Comparison of ENCODE assay signal across 14 mouse cellular contexts in the genomic region with DNA sequence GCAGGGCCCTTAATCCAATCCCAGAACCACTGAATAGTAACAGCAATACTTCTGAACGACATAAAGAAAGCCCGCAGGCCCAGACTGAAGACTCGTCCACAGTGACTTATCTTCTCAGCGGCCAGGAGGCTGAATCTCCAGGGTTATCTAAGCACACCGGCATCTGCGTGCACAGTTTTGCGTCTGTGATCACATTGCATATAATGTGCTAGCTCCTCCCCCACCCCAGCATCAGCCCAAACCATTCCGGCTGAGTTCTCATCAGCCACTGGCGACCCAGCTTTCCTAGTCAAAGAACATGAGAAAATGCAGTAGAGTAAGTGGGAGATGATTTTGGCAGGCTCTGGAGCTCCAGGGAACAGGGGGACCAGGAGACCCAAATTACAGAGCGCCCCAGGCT. TPM values are rescaled to one million over a fixed set of nuclear protein-coding genes. Genes with fewer than 3 reads are reported as not detected.
DNase-seq lines count a peak whose midpoint lies in the region; ATAC-seq and TF ChIP-seq lines count a peak whose summit lies in the region.
"Had no signal": no experiment of that assay in that cellular context is flagged by ENCODE, and none has a peak within 500 bp of the region (broad histone marks: within the 10 kb centered on the region; RNA-seq: fewer than 3 reads in every experiment).

No protein-coding gene starts in this region.

- peaks cover 27% of the 10 kb centered on the region for H3K36me3 ChIP-seq in hindbrain, embryonic 10.5 days
- H3K36me3 ChIP-seq in hindbrain, embryonic 14.5 days (replicated peaks; ENCODE audit: control insufficient read depth, insufficient read depth), result no peaks in the 10 kb centered on the region
- no peaks in the 10 kb centered on the region for H3K36me3 ChIP-seq in midbrain, embryonic 15.5 days (replicated peaks)
- peaks cover 7% of the 10 kb centered on the region; the same call in 1 of the 2 replicates for H3K36me3 ChIP-seq in midbrain, postnatal 0 days (ENCODE audit: insufficient read depth, low read length)
- peaks cover 4% of the 10 kb centered on the region; the same call in 1 of the 2 replicates for H3K36me3 ChIP-seq in liver, embryonic 12.5 days
- no peaks in the 10 kb centered on the region for H3K36me3 ChIP-seq in stomach, postnatal 0 days (ENCODE audit: control insufficient read depth, insufficient read depth, low read length)
- H3K36me3 ChIP-seq: lung, embryonic 15.5 days had no signal

- no peaks in the 10 kb centered on the region for H3K9me3 ChIP-seq in hindbrain, embryonic 10.5 days
- no peaks in the 10 kb centered on the region for H3K9me3 ChIP-seq in hindbrain, embryonic 14.5 days (ENCODE audit: control insufficient read depth, low read length)
- no peaks in the 10 kb centered on the region for H3K9me3 ChIP-seq in midbrain, embryonic 15.5 days
- H3K9me3 ChIP-seq in midbrain, postnatal 0 days (ENCODE audit: low read length), result no peaks in the 10 kb centered on the region
- no peaks in the 10 kb centered on the region for H3K9me3 ChIP-seq in liver, embryonic 12.5 days (replicated peaks)
- no peaks in the 10 kb centered on the region for H3K9me3 ChIP-seq in stomach, postnatal 0 days (ENCODE audit: control insufficient read depth, low read length)
- H3K9me3 ChIP-seq: lung, embryonic 15.5 days had no signal

- H3K9ac ChIP-seq in hindbrain, embryonic 14.5 days, result no peak overlapping the region
- no peak overlapping the region for H3K9ac ChIP-seq in midbrain, embryonic 15.5 days
- no peak overlapping the region for H3K9ac ChIP-seq in midbrain, postnatal 0 days (replicated peaks; ENCODE audit: low read length, poor library complexity, severe bottlenecking)
- no peak overlapping the region for H3K9ac ChIP-seq in liver, embryonic 12.5 days
- no peak overlapping the region for H3K9ac ChIP-seq in stomach, postnatal 0 days (ENCODE audit: low read length)
- H3K9ac ChIP-seq: lung, embryonic 15.5 days had no signal

- no peak overlapping the region for H3K4me3 ChIP-seq in hindbrain, embryonic 10.5 days
- no peak overlapping the region for H3K4me3 ChIP-seq in hindbrain, embryonic 14.5 days (replicated peaks; ENCODE audit: low read length)
- no peak overlapping the region for H3K4me3 ChIP-seq in midbrain, embryonic 15.5 days
- H3K4me3 ChIP-seq in midbrain, postnatal 0 days (ENCODE audit: low read depth, low read length), result no peak overlapping the region
- no peak overlapping the region for H3K4me3 ChIP-seq in liver, embryonic 12.5 days
- H3K4me3 ChIP-seq in stomach, postnatal 0 days (ENCODE audit: low read depth, low read length), result no peak overlapping the region
- H3K4me3 ChIP-seq: lung, embryonic 15.5 days had no signal

- TF ChIP-seq EP300 in stomach, postnatal 0 days (optimal IDR thresholded peaks at IDR 0.05), result no peak

- no peaks in the 10 kb centered on the region for H3K27me3 ChIP-seq in hindbrain, embryonic 10.5 days (ENCODE audit: insufficient read depth, poor library complexity, severe bottlenecking)
- H3K27me3 ChIP-seq in hindbrain, embryonic 14.5 days (ENCODE audit: control insufficient read depth, insufficient read depth, low read length), result no peaks in the 10 kb centered on the region
- no peaks in the 10 kb centered on the region for H3K27me3 ChIP-seq in midbrain, embryonic 15.5 days (replicated peaks)
- H3K27me3 ChIP-seq in midbrain, postnatal 0 days (ENCODE audit: insufficient read depth, low read length), result no peaks in the 10 kb centered on the region
- no peaks in the 10 kb centered on the region for H3K27me3 ChIP-seq in liver, embryonic 12.5 days (replicated peaks)
- H3K27me3 ChIP-seq in stomach, postnatal 0 days (ENCODE audit: control insufficient read depth, insufficient read depth, low read length), result no peaks in the 10 kb centered on the region
- H3K27me3 ChIP-seq: lung, embryonic 15.5 days had no signal

- DNase-seq in hindbrain, embryonic 10.5 days (ENCODE audit: low spot score), result no peak
- DNase-seq in hindbrain, embryonic 14.5 days (ENCODE audit: low spot score), result no peak
- no peak for DNase-seq in midbrain, postnatal 0 days (ENCODE audit: low spot score)
- no peak for DNase-seq in stomach, postnatal 0 days (ENCODE audit: low spot score)
- no peak for DNase-seq in frontal cortex, postnatal 25 days (ENCODE audit: low spot score in 2 of 2)
- DNase-seq in urinary bladder, postnatal 10 days (ENCODE audit: low spot score), result no peak
- DNase-seq: B cell, adult 2 months; cerebellum, adult 18-20 months; kidney, adult 11 months; thymus, adult 18-20 months had no signal

- no peak overlapping the region for H3K4me2 ChIP-seq in hindbrain, embryonic 14.5 days (replicated peaks)
- no peak overlapping the region for H3K4me2 ChIP-seq in midbrain, embryonic 15.5 days
- H3K4me2 ChIP-seq in midbrain, postnatal 0 days (ENCODE audit: low read depth, low read length, poor library complexity, severe bottlenecking), result no peak overlapping the region
- H3K4me2 ChIP-seq in liver, embryonic 12.5 days, result peak overlapping the region; percentile 21
- H3K4me2 ChIP-seq in stomach, postnatal 0 days (replicated peaks; ENCODE audit: low read depth), result no peak overlapping the region
- H3K4me2 ChIP-seq: lung, embryonic 15.5 days had no signal

- no peak for TF ChIP-seq CTCF in midbrain, postnatal 0 days (IDR thresholded peaks at IDR 0.05)
- TF ChIP-seq CTCF in stomach, postnatal 0 days (IDR thresholded peaks at IDR 0.05; ENCODE audit: low read depth), result no peak

- H3K4me1 ChIP-seq in hindbrain, embryonic 10.5 days (replicated peaks), result peaks cover 100% of the 10 kb centered on the region
- peaks cover 69% of the 10 kb centered on the region for H3K4me1 ChIP-seq in hindbrain, embryonic 14.5 days (replicated peaks; ENCODE audit: control insufficient read depth, insufficient read depth, low read length)
- H3K4me1 ChIP-seq in midbrain, embryonic 15.5 days, result peaks cover 69% of the 10 kb centered on the region
- peaks cover 43% of the 10 kb centered on the region for H3K4me1 ChIP-seq in midbrain, postnatal 0 days (ENCODE audit: insufficient read depth, low read length)
- peaks cover 96% of the 10 kb centered on the region for H3K4me1 ChIP-seq in liver, embryonic 12.5 days
- peaks cover 50% of the 10 kb centered on the region for H3K4me1 ChIP-seq in stomach, postnatal 0 days (replicated peaks; ENCODE audit: control insufficient read depth, insufficient read depth)

- ATAC-seq in hindbrain, embryonic 14.5 days (ENCODE audit: low FRiP score), result no peak
- no peak for ATAC-seq in midbrain, embryonic 15.5 days (replicated peaks)
- ATAC-seq in midbrain, postnatal 0 days (ENCODE audit: low FRiP score), result no peak
- ATAC-seq in liver, embryonic 12.5 days, result peak; percentile 25; the same call in 1 of the 2 replicates
- ATAC-seq in stomach, postnatal 0 days (ENCODE audit: low FRiP score, low TSS enrichment), result no peak
- ATAC-seq: activated CD4-positive, CD25-positive, alpha-beta regulatory T cell, adult 4 months had no signal

- H3K27ac ChIP-seq in hindbrain, embryonic 10.5 days, result peak overlapping the region; percentile 89
- no peak overlapping the region for H3K27ac ChIP-seq in hindbrain, embryonic 14.5 days
- 0 out of 2 replicates have a peak overlapping the region, but pooled peaks have one; percentile 36 for H3K27ac ChIP-seq in midbrain, embryonic 15.5 days
- H3K27ac ChIP-seq in midbrain, postnatal 0 days (ENCODE audit: low read depth, low read length), result no peak overlapping the region
- H3K27ac ChIP-seq in liver, embryonic 12.5 days, result no peak overlapping the region
- H3K27ac ChIP-seq in stomach, postnatal 0 days (replicated peaks), result peak overlapping the region; percentile 35; the same call in 1 of the 2 replicates
- H3K27ac ChIP-seq: lung, embryonic 15.5 days had no signal

- WGBS in hindbrain, embryonic 10.5 days, result 79% methylated on average over 10 of the region's 10 CpGs
- WGBS in hindbrain, embryonic 14.5 days, result 44% methylated on average over 10 of the region's 10 CpGs
- 53% methylated on average over 10 of the region's 10 CpGs for WGBS in midbrain, embryonic 15.5 days
- 70% methylated on average over 10 of the region's 10 CpGs for WGBS in midbrain, postnatal 0 days
- 23% methylated on average over 10 of the region's 10 CpGs for WGBS in liver, embryonic 12.5 days (ENCODE audit: insufficient replicate concordance)
- 64% methylated on average over 10 of the region's 10 CpGs for WGBS in stomach, postnatal 0 days

RNA-seq across cellular contexts. Expression of a gene that starts 11.3 kb away (rescaled TPM):
- 273 and 545 TPM in 2 replicates for polyA plus RNA-seq in hindbrain, embryonic 10.5 days (2016; fragmentation: Nextera tagmentation; extraction: Ambion mirVana)
- 238 and 309 TPM in 2 replicates for polyA plus RNA-seq in hindbrain, embryonic 14.5 days (2014; fragmentation: Nextera tagmentation; extraction: Ambion mirVana)
- polyA plus RNA-seq in midbrain, embryonic 15.5 days (2015; fragmentation: Nextera tagmentation; extraction: Ambion mirVana), result 123 and 134 TPM in 2 replicates
- 223 and 238 TPM in 2 replicates for total RNA-seq in midbrain, postnatal 0 days (2014; rRNA removed)
- 112 and 119 TPM in 2 replicates for polyA plus RNA-seq in midbrain, postnatal 0 days (2015; fragmentation: Nextera tagmentation; extraction: Ambion mirVana)
- polyA plus RNA-seq in liver, embryonic 12.5 days (2016; fragmentation: Nextera tagmentation; extraction: Ambion mirVana), result 46.5 and 49.5 TPM in 2 replicates
- polyA plus RNA-seq in stomach, postnatal 0 days (2015; fragmentation: Nextera tagmentation; extraction: Ambion mirVana), result 100 and 106 TPM in 2 replicates

RNA-seq across cellular contexts. Expression of a gene that starts 33.1 kb away (rescaled TPM):
- 10.7 and 11.9 TPM in 2 replicates for polyA plus RNA-seq in hindbrain, embryonic 10.5 days (2016; fragmentation: Nextera tagmentation; extraction: Ambion mirVana)
- 15.1 and 19.1 TPM in 2 replicates for polyA plus RNA-seq in hindbrain, embryonic 14.5 days (2014; fragmentation: Nextera tagmentation; extraction: Ambion mirVana)
- polyA plus RNA-seq in midbrain, embryonic 15.5 days (2015; fragmentation: Nextera tagmentation; extraction: Ambion mirVana), result 18.3 and 20.2 TPM in 2 replicates
- total RNA-seq in midbrain, postnatal 0 days (2014; rRNA removed), result 28.2 and 31.0 TPM in 2 replicates
- polyA plus RNA-seq in midbrain, postnatal 0 days (2015; fragmentation: Nextera tagmentation; extraction: Ambion mirVana), result 19.5 and 21.0 TPM in 2 replicates
- polyA plus RNA-seq in liver, embryonic 12.5 days (2016; fragmentation: Nextera tagmentation; extraction: Ambion mirVana), result 7.0 and 7.7 TPM in 2 replicates
- 9.0 and 10.0 TPM in 2 replicates for polyA plus RNA-seq in stomach, postnatal 0 days (2015; fragmentation: Nextera tagmentation; extraction: Ambion mirVana)

RNA-seq across cellular contexts. Expression of a gene that starts 50.8 kb away (rescaled TPM):
- polyA plus RNA-seq in hindbrain, embryonic 10.5 days (2016; fragmentation: Nextera tagmentation; extraction: Ambion mirVana), result 12.6 and 15.3 TPM in 2 replicates
- polyA plus RNA-seq in hindbrain, embryonic 14.5 days (2014; fragmentation: Nextera tagmentation; extraction: Ambion mirVana), result 6.5 and 7.4 TPM in 2 replicates
- polyA plus RNA-seq in midbrain, embryonic 15.5 days (2015; fragmentation: Nextera tagmentation; extraction: Ambion mirVana), result 11.4 and 11.8 TPM in 2 replicates
- 18.5 and 20.4 TPM in 2 replicates for total RNA-seq in midbrain, postnatal 0 days (2014; rRNA removed)
- polyA plus RNA-seq in midbrain, postnatal 0 days (2015; fragmentation: Nextera tagmentation; extraction: Ambion mirVana), result 6.7 and 7.4 TPM in 2 replicates
- polyA plus RNA-seq in liver, embryonic 12.5 days (2016; fragmentation: Nextera tagmentation; extraction: Ambion mirVana), result 6.1 and 6.7 TPM in 2 replicates
- polyA plus RNA-seq in stomach, postnatal 0 days (2015; fragmentation: Nextera tagmentation; extraction: Ambion mirVana), result 9.1 and 10.7 TPM in 2 replicates

Comparison
In these comparisons a context has a peak if more than half of its experiments do, and no peak if none do; other contexts are left out.
1. H3K27ac ChIP-seq: peak in hindbrain, embryonic 10.5 days (single experiment), midbrain, embryonic 15.5 days (single experiment) and stomach, postnatal 0 days (single experiment); none in hindbrain, embryonic 14.5 days (single experiment), midbrain, postnatal 0 days (single experiment) and liver, embryonic 12.5 days (single experiment).